Mouse (Mus musculus): ENCODE results near the gene Gtdc1. TPM values are rescaled to one million over a fixed set of nuclear protein-coding genes. Genes with fewer than 3 reads are reported as not detected.

Gtdc1 gene
- polyA plus RNA-seq, 1 experiment from 2014 or later: 8.5 TPM

DNA sequence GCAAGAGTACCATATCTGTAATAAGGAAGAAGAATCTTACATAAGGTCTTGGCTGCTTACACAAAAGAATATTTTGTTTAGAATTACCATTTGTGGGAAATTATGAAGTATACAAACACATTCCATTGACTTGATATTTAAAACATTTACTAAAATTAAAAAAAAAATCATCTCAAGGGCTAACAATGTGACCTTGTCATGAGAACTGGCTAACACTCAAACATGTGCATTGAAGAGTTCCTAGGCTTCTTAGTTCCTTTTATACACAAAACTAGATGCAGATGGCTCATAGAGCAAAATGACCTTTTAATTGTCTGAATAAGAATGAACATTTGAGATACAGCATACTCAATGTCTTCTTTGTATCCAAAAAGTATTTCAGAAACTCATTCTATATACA is 344.0 kb downstream of the Gtdc1 start:
- Histone ChIP-seq H3K9me3 (ENCODE audit: low read length) (0 out of 2 replicates have a peak, but pooled peaks cover 3% of the 10 kb centered on the region), H3K4me2 (ENCODE audit: low read depth, low read length) (no peak overlapping the region), H3K4me1 (ENCODE audit: insufficient read depth) (no peaks in the 10 kb centered on the region), H3K27me3 (ENCODE audit: insufficient read depth, low read length) (no peaks in the 10 kb centered on the region), H3K27ac (ENCODE audit: low read depth) (no peak overlapping the region), H3K4me3 (ENCODE audit: low read depth, low read length) (no peak overlapping the region), H3K36me3 (replicated peaks; ENCODE audit: insufficient read depth, low read length) (no peaks in the 10 kb centered on the region), H3K9ac (replicated peaks) (no peak overlapping the region)
- DNase-seq (no peak), ATAC-seq (no peak)
- TF ChIP-seq CTCF (IDR thresholded peaks at IDR 0.05; ENCODE audit: low read depth) (no peak), EP300 (IDR thresholded peaks at IDR 0.05; ENCODE audit: low read depth) (no peak)

DNA sequence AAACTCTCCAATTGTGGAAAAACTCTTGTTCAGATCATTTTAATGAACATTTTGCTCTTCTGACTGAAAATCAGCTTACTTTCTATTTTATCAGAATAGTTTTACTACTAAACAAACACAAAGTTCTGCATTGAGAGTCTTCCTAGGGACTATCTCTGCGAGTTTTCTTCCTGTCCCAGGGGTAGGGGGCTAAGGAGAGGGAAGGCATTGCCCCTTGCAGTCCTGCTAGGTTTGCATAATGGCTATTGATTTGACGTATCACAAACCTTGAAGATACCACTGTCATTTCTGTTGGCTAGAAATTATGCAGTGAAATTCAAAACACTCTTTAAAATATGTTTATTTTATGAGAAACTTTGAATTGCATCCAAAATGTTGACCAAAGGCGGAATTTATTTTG is 355.6 kb downstream of the Gtdc1 start:
- Histone ChIP-seq H3K9ac (replicated peaks) (no peak overlapping the region), H3K4me2 (ENCODE audit: low read depth, low read length) (no peak overlapping the region), H3K36me3 (replicated peaks; ENCODE audit: insufficient read depth, low read length) (no peaks in the 10 kb centered on the region; the same call in 1 of the 2 replicates), H3K27me3 (ENCODE audit: insufficient read depth, low read length) (no peaks in the 10 kb centered on the region), H3K4me1 (ENCODE audit: insufficient read depth) (no peaks in the 10 kb centered on the region), H3K4me3 (ENCODE audit: low read depth, low read length) (no peak overlapping the region), H3K9me3 (ENCODE audit: low read length) (no peaks in the 10 kb centered on the region), H3K27ac (ENCODE audit: low read depth) (no peak overlapping the region)
- ATAC-seq: no peak
- DNase-seq: no peak
- TF ChIP-seq EP300 (IDR thresholded peaks at IDR 0.05; ENCODE audit: low read depth): no peak
- TF ChIP-seq CTCF (IDR thresholded peaks at IDR 0.05; ENCODE audit: low read depth): no peak
- 70% methylated on average over 3 of the region's 3 CpGs for WGBS (ENCODE audit: insufficient replicate concordance)

DNA sequence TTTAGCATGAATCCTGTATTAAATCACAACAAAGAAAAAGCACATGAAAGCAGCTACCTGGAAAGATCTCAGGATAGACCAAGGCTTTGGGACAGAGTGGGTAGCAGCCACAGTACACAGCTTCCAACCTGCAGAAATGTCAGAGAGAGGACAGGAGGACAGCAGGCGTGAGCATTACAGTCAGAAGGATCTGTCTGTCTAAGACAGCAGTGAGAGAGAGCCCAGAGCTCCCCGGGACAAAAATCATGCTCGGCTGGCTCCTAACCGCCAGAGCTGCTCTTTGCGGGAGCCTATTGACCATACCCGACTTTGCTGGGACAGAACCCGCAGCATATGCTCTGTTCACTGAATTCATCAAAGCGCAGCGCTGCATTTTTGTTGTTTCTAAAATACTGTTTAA is 356.3 kb downstream of the Gtdc1 start:
- TF ChIP-seq CTCF (IDR thresholded peaks at IDR 0.05; ENCODE audit: low read depth): no peak
- no peak for TF ChIP-seq EP300 (IDR thresholded peaks at IDR 0.05; ENCODE audit: low read depth)
- WGBS (ENCODE audit: insufficient replicate concordance): 73% methylated on average over 9 of the region's 9 CpGs
- Histone ChIP-seq H3K4me1 (ENCODE audit: insufficient read depth) (no peaks in the 10 kb centered on the region), H3K36me3 (replicated peaks; ENCODE audit: insufficient read depth, low read length) (no peaks in the 10 kb centered on the region; the same call in 1 of the 2 replicates), H3K9me3 (ENCODE audit: low read length) (no peaks in the 10 kb centered on the region), H3K27ac (ENCODE audit: low read depth) (no peak overlapping the region; the same call in 1 of the 2 replicates), H3K27me3 (ENCODE audit: insufficient read depth, low read length) (no peaks in the 10 kb centered on the region), H3K4me3 (ENCODE audit: low read depth, low read length) (no peak overlapping the region), H3K4me2 (ENCODE audit: low read depth, low read length) (no peak overlapping the region), H3K9ac (replicated peaks) (no peak overlapping the region)
- ATAC-seq (no peak), DNase-seq (no peak)

DNA sequence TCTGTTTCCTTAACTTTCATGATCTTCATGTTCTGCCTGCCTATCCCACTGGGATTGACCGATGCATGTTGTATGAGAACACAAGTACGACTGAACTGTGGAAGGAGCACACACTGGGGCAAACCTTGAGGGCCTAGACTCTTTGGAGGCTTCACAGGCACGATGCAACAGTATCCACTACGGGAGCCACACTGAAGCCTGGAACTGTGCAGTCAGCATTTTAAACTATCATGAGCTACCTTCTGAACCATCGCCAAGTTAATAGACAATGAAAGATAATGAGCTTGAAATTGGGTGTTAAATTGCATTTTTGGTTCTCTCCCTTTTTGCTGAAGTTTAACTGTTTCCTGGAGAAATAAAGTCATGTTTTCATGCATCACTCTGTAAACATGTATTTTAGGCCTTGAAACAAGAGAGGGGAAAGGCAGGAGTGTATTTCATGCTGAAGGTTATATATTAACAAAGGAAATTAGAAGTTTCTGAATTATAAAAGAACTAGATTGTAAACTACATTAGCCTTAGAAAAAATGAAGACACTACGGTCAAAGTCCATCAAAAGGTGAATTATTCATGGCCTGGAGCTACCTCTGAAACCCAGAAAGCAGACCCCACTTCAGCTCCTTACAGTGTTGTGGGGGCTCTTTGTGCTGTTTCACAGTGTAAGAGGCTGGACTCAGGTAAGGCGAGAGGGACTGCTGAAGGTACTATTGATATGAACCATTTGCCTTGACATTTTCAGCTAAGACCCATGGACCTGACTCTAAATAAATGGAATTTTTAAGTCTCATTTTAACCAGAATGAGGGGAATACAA is 358.1 kb downstream of the Gtdc1 start:
- no peak overlapping the region for H3K27ac ChIP-seq (ENCODE audit: low read depth)
- no peak for DNase-seq
- no peaks in the 10 kb centered on the region for H3K27me3 ChIP-seq (ENCODE audit: insufficient read depth, low read length)
- no peaks in the 10 kb centered on the region for H3K36me3 ChIP-seq (replicated peaks; ENCODE audit: insufficient read depth, low read length)
- H3K4me1 ChIP-seq (ENCODE audit: insufficient read depth): no peaks in the 10 kb centered on the region
- H3K9ac ChIP-seq (replicated peaks): no peak overlapping the region
- no peaks in the 10 kb centered on the region for H3K9me3 ChIP-seq (ENCODE audit: low read length)
- no peak for TF ChIP-seq CTCF (IDR thresholded peaks at IDR 0.05; ENCODE audit: low read depth)
- TF ChIP-seq EP300 (IDR thresholded peaks at IDR 0.05; ENCODE audit: low read depth): no peak
- no peak for ATAC-seq
- H3K4me3 ChIP-seq (ENCODE audit: low read depth, low read length): no peak overlapping the region
- WGBS (ENCODE audit: insufficient replicate concordance): 81% methylated on average over 7 of the region's 7 CpGs
- H3K4me2 ChIP-seq (ENCODE audit: low read depth, low read length): no peak overlapping the region

DNA sequence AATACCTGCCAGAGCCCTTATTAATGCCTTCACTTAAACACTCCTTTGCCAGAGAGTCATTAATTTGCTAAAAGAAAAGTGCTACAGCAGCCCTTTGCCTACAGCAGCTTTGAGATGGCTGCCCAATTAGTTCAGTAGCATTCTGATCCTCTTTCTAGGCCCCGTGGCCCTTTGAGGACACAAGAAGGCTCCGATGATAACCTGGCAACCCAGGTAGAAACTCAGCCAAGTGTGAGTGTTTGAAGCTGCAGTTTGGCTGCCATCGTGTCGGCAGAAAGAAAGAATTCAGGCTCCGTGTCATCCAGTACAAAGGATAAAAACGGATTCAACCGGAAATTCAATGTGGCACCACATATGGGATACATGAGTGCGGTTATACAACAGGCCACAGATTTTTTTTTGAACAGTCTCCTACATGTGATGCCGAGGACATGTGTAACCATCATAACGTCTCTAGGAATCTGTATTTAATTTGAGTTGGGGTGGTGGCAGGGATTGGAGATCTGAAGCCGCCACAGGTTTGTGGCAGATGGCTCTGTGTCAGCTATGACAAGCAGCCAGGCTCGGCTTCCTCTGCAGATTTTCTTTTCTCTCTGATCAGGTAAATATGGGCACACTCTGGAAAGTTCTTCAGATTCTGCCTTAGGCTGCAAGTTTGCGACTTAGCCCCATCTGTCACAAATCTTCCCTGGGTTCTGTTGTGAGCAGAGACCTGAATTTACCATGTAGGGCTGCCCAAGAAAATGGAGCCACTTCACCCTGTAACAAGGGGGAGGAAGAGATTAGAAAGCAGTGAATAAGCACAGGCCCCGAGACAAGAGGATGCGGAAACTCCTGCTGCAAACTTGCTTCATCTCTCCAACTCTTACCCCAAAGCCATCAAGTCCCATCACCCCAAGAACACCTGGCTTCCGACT is 362.4 kb downstream of the Gtdc1 start:
- WGBS (ENCODE audit: insufficient replicate concordance): 83% methylated on average over 16 of the region's 16 CpGs
- H3K4me3 ChIP-seq (ENCODE audit: low read depth, low read length): no peak overlapping the region
- ATAC-seq: no peak

DNA sequence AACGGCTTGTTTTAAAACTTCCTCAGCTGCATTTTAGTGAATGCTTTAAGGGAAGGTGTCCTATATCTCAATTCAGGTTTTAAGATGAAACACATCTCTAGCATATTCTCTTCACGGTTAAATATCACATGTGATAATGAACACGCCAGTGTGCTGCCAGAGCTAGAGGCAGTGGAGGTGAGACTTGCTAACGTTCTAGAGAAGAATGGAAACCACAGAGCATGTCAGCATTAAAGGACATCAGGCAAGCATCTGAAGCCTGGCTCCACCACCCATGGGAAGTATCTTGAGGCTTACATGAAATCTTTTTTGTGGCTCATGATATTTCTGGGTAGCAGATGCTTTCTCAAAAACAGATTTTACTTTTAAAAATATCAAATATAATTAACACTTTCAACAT is 365.7 kb downstream of the Gtdc1 start:
- no peak overlapping the region for H3K27ac ChIP-seq (ENCODE audit: low read depth)
- TF ChIP-seq EP300 (IDR thresholded peaks at IDR 0.05; ENCODE audit: low read depth) (no peak), CTCF (IDR thresholded peaks at IDR 0.05; ENCODE audit: low read depth) (no peak)
- H3K9ac ChIP-seq (replicated peaks): no peak overlapping the region
- DNase-seq: no peak
- H3K4me3 ChIP-seq (ENCODE audit: low read depth, low read length): no peak overlapping the region
- H3K4me2 ChIP-seq (ENCODE audit: low read depth, low read length): no peak overlapping the region
- 72% methylated on average over 4 of the region's 4 CpGs for WGBS (ENCODE audit: insufficient replicate concordance)
- ATAC-seq: no peak
- peaks cover 3% of the 10 kb centered on the region; the same call in 1 of the 2 replicates for H3K4me1 ChIP-seq (ENCODE audit: insufficient read depth)
- no peaks in the 10 kb centered on the region for H3K9me3 ChIP-seq (ENCODE audit: low read length)
- H3K36me3 ChIP-seq (replicated peaks; ENCODE audit: insufficient read depth, low read length): no peaks in the 10 kb centered on the region
- H3K27me3 ChIP-seq (ENCODE audit: insufficient read depth, low read length): peaks cover 13% of the 10 kb centered on the region

More for the DNA sequence above, 362.4 kb downstream of the Gtdc1 start:
- DNase-seq: no peak
- H3K36me3 ChIP-seq (replicated peaks; ENCODE audit: insufficient read depth, low read length): no peaks in the 10 kb centered on the region
- no peak for TF ChIP-seq CTCF (IDR thresholded peaks at IDR 0.05; ENCODE audit: low read depth)
- no peak for TF ChIP-seq EP300 (IDR thresholded peaks at IDR 0.05; ENCODE audit: low read depth)
- no peaks in the 10 kb centered on the region for H3K27me3 ChIP-seq (ENCODE audit: insufficient read depth, low read length)
- no peaks in the 10 kb centered on the region for H3K4me1 ChIP-seq (ENCODE audit: insufficient read depth)
- H3K9ac ChIP-seq (replicated peaks): no peak overlapping the region
- H3K9me3 ChIP-seq (ENCODE audit: low read length): no peaks in the 10 kb centered on the region
- no peak overlapping the region for H3K27ac ChIP-seq (ENCODE audit: low read depth)
- H3K4me2 ChIP-seq (ENCODE audit: low read depth, low read length): no peak overlapping the region
